Mouse (Mus musculus) T-helper 1 cell (primary cell): Measurements from ENCODE around the gene Olfr844.

Experiments used
- in situ Hi-C: fragments of 300-600 bp; cut with MboI, MseI; formaldehyde crosslinking; loops from one replicate; pipeline ENCODE4 v1.15.1; 2025; ENCODE audit warnings: high pct_unique_total_duplicates

Gene Olfr844

DNA sequence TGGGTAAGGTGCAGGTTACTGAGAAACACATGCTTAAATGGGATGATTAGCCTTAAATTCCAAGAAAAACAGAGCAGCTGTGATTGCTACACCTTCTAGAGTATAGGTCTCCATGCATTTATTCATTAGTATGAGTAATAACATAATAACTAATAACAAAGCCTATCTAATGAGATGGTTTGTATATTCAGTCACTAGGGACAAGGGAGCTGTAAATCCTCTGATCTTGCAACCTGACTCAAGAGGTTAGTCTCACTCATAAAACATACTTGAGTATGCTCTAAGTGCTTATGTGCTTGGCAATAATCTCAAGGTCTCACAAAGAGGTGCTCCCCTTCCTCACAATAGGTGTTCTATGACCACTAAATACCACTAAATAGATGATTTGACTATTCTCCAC lies at the start of gene Olfr844:
Gene Olfr844 (plus strand): TSS at position 301 of the 400 bp plus-strand sequence.
- in situ Hi-C loops, result no loop called here

GRCm38 (mm10) chr9:19336157-19336556 lies 20.0 kb downstream of the Olfr844 start, which contains the start of gene Olfr845:
Gene Olfr845 (plus strand): TSS chr9:19336457.
- in situ Hi-C loops, result no loop called here

- in situ Hi-C loops, result no loop called here
These were observed 47.8 kb downstream of the Olfr844 start, which contains the start of gene Olfr846 for GRCm38 (mm10) chr9:19363905-19364304. Gene Olfr846 (minus strand): TSS chr9:19364005.
